Mouse (Mus musculus) right cerebral cortex, postnatal 4 days (tissue): ENCODE data around the gene Sstr3.

Source experiments
- DNase-seq: peaks from one replicate; pipeline ENCODE4 v3.0.0-alpha.2; 2022

Sstr3 gene

DNA sequence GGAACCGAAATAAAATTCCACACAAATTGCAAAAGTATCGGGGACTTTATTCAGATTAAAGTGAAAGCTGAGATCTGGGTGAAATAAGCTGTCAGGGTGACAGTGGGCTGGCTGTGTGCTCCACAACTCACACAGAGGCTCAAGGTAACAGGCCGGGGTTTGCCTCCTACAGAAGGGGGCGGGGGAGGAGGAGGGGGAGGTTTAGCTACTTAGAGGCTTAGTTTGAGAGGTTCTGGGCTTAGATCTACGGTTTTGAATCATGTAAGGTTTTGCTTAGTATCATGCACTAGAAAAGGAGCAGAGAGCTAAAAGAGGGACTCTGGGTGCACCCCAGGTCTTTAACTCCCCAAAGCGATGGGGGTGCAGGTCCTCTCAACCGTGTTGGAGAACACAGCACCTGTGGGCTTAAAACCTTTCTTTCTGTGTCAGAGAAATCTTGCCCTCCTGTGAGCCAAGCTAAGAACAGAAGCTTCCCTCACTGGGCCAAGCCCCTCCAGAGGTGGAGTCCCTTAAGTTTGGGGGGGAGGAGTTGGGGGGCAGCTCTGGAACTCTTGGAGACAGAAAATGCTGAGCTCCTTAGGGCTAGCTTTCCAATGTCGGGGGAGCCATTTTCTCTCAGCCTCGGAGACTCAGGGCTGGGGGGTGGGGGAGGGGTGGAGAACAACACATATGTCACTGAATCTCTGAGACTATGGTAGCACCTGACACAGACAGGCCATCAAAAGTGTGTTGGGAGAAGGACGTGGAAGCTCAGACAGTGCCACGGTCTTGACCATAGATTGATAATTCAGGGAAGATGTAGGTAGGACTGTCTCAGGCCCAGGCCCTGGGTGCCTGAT is 14.9 kb upstream of the Sstr3 start:
- no peak for DNase-seq

DNA sequence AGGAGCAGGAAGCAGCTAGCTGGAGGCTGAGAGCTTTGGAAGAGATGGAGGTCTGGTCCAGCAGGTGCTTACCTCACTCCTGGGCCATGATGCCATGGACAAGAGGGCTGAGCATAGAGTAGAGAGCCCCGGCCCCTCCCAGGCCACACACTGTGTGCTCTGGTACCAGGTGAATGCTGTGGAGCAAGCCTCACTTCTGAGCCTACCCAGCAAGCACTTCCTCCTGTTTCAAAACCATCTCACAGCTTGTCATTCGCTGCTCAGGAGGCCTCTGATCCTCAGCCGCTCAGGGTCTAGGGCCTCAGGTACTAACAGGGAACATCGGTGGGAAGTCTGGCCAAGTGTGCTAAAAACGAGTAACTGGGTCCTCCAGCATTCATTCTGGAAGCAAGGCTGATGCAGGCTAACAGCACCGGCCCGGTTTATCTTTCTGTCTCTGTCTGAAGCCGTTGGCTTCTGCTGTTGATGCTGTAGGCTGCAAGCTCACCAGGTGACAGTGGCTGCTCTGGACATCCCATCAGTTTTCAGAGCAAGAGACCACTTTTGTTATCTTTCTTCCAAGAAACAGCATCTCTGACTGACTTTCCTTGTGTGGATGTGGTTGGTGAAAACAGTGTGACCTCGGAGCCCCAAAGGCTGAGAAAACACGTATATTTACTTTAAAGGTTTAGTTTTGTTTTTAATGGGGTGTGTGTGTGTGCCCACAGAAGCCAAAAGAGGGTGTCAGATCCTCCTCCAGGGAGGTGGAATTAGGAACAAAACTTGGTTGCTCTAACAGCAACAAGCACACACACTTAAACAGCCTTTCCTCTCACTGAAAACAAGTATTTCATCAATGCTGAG is 13.4 kb upstream of the Sstr3 start:
- no peak for DNase-seq

DNA sequence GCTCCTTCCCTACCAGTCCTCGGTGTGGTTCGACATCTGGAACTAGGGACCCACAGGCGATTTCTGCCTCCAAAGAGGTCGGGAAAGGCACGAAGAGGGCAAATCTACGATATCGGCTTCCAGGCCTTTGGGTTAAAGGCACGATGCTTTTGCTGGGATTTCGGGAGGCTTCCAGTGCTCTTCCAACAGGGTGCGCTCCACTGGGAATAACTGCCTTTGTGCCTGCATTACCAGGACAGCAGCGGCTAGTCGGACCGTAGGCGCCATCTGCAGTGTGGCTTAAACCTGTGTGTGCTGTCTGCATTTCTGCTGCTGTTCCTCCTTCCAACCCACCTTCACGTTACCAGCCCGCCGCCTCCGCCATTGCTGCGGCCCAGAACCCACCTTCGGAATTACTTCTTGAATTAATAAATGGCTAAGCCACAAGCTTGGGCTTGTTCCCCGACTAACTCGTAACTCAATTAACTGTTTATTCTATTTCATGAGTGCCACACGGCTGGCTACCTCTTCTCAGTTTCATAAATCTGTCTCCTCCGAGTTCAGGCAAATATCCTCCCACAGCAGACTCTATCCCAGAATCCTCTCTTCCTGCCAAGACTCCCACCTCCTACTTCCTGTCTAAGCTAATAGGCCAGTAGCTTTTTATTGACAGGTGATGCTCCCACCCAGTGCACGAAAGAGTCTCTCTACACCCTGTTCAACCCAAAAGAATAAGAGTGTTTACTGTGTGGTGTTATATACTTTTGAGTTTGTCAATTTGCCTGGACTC is 10.2 kb upstream of the Sstr3 start:
- no peak for DNase-seq

DNA sequence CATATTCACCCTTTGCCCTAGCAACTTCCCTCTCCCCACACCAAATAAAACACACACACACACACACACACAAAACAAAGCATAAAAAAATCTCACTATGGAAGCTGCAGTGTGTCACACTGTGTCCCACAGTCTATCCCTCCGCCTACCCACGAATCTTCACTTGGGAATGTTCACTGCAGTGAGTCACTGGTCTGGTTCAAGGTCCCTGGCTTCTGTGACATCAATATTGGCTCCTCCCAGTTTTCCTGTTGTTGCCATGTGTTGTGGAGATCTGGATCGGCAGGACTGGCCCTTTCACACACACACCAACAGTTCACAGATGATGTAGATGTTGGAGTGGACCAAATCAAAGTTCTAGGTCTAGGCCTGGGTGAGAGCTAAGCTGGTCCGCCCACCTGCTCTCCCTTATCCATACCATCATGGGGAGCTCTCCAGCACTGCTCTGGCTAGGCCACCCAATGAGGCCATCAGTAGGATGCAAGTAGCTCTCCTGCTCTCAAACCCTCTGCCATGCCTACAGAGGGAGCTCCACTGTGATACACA is 4.8 kb upstream of the Sstr3 start:
- DNase-seq: no peak

DNA sequence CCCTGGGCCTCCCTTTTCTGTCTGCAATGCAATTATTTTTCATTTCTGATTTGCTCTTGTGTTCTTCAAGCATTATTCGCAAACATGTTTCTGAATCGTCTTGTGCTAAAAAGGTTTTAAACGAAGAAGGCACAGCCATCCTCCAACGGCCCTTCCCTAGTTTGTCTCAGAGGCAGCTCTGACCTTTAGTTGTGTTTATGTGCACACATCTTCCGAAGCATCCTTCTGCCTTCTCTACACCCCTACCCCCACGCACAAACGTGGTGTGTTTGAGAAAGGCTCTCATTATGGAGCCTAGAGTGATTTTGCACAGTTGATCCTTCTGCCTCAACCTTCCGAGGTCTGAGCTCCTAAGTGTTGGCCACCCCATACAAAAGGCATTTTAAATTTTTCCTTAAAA is 4.2 kb upstream of the Sstr3 start:
- DNase-seq: no peak

DNA sequence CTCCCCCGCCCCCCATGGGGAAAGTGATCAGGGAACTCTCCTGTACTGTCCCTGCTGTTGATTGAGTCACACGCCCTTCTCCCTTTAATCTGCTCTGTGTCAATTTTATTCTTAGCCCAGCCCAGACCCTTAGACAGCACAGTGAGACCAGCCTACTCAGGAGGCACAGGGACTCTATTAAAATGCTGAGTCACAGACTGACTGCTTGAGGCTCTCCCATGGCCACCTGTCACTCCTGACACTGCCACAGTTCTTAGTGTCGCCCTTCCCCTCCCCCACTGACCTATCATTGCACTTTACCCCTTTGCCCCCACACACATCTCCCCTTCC is 3.8 kb upstream of the Sstr3 start:
- no peak for DNase-seq

DNA sequence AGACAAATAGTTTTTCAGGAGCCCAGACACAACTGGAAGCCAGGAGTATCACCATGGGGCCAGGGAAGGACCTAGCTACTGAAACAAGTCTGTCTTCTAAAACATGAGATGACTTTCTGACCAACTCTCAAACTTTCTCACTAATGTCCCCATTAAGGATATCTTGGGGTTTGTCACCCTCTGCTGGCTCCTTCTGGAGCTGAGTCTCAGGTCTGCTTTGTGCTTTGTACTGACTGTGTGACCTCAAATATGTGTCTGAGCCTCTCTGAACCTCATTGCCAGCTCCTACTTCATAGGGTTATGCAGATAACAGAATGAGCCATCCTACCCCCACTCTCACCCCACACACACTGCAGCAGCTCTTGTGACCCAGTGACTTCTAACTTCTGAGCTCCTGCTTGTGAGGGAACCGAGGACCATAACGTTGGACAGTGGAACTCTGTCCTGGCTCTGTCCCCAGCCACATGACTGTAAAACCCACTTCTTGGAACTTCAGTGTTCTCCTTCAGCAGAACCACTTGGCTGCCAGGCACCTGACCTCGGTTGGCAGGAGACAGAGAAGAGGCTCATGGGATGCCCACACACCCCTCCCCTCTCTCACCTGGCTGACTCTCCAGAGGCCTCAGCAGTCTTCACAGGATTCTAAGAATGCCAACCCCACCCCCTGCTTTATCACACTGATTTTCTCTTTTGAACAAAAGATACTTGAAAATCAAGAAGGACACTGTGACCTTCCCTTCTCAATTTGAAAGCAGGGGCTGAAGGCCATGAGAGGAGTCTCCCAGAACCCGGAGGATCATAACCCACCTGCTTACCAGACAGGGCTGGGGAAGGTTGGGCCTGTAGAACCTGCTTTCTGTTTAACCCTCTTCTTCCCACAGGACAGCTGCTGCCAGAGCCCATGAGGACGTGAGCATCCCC is 3.2 kb upstream of the Sstr3 start:
- DNase-seq: no peak

DNA sequence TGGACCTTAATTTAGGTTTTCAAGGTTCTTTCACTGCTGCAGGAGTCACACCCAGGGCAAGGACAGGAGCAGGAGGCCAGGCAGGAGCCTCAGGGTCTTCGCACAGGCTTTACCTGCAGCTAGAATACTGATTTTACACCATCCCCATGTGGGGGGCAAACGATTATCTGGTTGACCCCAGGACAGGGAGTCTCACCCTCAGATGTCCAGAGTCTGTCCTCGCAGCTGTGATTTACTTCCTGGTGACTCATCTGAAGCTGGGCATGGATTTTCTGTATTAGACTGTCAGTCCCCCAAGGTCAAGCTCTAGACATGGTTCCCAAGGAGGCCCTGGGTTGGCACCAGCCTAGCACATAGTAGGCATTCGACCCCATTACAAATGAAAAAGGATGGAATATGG is 1.6 kb upstream of the Sstr3 start:
- DNase-seq: no peak

DNA sequence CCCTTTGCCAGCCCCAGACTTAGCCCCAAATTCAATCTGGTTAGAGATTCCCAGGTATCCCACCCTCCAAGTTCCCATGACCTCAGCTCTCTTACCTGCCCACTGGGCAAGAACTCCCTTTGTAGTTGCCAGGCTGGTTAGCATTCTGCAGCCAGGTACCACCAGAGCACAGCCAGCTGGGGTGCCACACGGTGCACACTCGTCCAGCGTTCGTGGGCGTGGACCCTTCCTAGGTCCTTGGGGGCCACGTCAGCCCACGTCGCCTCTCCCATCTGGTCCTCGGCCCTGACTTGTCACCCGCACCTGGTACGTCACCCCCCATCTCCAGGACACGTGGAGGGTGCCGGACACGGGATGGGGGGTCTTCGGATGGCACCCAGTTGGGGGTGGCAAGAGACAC is 444 bp downstream of the Sstr3 start:
- no peak for DNase-seq

DNA sequence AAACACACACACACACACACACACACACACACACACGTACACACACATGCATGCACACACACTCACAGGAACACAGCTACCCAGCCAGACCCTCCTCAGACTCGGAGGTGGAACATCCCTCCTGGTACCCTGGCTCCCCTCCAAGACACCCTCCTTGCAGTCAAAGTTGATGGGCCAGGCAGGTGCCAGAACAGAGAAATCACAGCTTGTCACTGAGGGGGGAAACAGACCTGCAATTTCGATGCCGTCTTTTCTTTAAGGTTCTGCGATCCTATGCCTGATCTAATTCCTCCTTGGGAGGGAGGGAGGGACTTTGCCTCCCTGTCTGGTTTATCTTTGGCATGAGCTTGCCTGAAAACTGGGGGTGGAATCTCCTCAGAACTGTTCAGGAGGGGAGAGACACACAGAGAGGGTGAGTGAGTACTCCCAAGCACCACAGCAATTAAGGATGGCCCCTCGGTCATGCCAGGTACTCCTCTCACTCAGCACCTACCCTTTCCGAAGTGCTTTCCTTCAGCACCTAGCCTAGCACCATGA is 1.6 kb downstream of the Sstr3 start:
- DNase-seq: no peak

DNA sequence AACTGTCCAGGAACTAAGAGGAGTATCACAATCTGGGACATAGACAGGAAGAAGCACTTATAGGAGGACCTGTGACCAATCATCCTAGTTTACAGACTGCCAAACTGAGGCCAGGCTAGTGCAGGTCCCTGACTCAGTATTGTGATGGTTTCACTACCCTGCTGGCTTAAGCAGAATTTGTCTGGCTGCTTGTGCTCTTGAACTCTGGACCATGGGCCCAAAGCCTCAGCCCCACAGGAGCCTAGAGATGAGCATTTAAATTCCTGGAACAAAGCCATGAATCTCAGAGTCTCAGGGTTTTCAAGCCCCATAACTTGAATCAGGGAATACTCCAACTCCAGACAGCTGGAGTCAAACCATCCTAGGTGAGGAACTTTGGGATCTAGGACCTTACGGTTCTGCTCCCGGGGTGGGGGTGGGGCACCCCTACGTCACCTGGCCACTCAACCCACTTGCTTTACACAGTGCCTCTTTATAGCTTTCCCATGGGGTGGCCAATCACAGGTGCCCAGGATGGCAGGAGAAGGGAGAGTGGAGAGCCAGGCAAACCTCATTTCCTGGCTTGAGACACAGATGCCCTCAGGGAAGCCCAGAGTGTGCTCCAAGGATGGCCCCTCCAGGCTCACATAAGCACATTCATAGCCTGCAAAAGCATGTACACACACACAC is 2.3 kb downstream of the Sstr3 start:
- DNase-seq: no peak

DNA sequence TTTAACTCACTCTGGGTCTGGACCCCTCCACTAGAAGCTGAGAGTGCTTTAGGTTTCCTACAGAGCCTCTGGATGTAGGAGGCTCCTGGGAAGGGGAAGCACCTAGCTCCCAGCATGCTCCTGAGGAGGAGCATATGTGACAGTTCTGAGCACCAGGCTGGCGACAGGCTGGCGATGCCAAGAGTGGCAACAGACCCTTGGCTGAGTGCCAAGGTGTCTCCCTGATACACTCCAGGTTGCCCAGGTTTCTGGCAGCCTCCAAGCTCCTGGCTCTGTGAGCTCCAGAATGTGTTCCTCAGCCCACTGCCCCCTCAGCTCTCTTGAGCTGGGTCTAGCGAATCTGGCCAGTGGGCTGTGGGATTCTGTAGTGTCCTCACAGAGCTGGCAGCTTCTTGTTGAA is 2.9 kb downstream of the Sstr3 start:
- DNase-seq: no peak

DNA sequence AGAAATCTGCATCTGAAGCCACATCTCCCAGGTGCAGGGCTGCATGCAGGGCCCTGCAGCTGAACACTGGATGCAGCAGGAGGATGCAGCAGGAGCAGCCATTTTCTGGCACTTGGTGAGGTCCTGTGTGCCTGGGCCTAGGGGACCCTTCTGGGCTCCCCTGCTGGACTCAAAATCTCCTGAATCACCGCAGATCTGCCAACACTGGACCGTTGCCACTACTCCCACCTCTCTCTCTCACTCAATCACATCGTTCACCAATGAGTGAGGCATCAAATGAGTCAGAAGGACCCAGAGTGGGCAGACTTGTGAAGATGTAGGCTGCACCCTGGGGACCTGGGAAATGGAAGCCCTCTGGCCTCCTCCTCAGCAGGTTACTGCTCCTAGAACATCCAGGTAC is 3.4 kb downstream of the Sstr3 start:
- no peak for DNase-seq

DNA sequence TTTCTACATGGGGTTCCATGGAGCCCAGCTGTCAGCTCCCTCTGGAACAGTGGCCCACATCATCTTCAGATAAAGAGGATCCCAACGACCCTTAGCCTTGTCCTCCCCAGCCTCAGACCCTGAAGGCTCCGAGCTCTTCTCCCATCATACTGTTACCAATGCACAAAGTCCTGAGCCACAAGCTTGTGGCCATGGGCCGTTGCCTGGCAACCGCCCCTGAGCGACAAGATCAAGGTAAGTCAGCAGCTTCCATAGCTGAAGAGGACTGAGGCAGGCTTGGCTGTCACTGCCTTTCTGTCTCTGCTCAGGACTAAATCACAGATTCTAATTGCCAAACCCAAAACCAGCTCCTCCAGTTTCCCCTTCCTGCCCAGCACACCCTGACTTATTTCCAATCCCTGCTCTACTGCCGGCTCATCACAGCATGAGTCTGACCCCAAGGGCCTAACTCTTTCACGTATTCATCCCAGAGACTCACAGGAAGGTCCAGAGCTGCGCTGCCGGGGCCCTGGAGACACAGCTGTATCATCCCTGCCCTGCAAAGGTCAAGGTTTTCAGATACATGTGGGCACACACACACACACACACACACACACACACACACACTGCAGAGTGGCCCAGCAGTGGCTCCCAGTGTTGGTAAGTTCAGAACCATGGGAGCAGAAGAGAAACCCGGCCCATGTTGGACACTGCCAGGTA is 8.6 kb downstream of the Sstr3 start:
- DNase-seq: no peak

DNA sequence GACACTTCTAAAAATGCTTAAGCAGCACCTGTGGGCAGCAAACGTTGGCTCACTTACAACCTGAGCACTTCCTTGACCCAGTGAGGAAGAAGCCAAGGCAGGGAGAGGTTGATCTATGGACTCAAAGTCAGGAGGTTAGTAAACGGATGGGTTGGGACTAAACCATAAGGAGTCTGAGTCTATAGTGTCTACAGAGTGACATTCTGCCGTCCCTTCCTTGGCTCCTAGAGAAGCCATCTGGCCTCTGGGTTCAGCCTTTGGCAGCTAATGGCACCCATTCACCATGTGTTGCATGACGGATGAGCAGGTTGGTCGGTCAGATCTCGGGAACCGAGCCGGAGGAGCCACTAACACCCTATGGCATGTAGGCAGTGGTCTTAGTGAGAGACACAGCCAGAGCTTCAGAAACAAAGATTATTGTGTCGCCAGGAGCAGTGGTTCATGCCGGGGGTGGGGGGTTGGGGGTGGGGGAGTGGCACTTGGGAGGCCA is 11.1 kb downstream of the Sstr3 start:
- no peak for DNase-seq

DNA sequence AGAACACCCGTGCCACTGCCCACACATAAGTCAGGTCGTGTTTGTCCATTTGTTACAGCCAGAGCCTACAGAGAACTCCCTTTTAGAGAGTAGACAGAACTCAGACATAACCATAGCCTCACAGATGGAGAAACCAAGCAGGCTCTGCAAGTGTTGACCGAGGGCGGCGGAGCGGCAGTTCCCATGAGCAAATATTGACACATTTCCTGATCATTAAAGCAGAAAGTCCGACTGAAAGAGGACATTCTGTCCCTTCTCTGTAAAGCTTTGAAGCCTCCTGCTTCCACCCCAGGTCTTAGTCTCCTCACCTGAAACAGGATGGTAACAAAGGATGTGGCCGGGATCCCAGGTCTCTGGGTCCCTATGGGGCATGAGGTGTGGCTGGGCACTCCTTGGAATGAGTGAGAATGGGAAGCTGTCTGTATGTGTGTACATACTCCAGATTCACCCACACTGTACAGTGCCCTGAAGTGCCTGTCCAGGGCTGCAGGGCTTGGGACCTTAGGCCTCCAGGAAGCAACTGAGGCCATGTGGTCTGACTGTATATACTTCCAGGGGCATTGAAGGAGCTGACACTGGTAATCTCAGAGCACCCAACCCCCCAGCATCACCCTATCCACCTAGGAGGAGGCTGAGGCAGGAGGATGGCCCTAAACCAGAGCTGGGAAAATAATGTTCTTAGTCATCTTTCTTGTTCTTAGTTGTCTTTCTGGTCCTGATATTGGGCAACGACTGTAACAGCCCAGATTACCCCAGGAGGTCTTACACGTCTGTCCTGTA is 11.7 kb downstream of the Sstr3 start:
- DNase-seq: no peak

DNA sequence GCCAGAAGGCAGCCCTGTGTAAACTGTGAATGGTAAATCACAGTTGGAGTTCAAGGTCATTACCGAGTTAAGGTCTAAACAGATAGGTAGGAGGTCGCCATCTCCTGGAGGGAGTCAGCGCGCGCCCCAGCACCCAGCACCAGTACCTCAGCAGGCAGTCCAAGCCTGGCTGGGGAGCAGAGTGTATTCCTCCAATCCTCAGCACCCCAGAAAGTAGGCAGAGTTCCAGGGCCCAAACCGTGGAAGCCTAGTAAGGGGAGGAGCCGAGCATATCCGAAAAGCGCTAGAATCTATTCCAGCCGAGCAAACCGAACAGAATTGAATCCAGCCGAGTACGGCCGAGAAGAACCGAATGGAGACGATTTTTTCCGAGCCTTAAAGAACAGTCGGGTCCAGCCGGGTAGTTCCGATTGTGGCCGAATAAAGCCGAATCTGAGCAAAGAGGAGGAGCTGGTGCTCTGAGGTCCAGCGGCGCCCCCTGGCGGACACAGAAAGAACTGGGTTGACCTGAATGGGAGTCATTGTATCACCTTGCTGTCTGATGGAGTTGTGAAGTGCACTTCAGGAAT is 12.5 kb downstream of the Sstr3 start:
- peak; percentile 98 for DNase-seq

DNA sequence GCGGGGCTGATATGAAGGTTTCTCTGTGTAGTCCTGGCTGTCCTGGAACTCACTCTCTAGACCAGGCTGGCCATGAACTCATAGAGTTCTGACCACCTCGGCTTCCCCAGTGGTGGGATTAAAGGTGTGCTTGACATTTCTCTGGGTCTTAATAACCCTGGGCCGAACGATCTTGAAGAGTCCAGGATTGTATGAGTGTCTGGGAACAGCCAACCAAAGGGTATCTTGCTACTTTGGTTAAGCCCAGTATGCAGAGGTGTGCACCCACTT is 13.1 kb downstream of the Sstr3 start:
- no peak for DNase-seq

DNA sequence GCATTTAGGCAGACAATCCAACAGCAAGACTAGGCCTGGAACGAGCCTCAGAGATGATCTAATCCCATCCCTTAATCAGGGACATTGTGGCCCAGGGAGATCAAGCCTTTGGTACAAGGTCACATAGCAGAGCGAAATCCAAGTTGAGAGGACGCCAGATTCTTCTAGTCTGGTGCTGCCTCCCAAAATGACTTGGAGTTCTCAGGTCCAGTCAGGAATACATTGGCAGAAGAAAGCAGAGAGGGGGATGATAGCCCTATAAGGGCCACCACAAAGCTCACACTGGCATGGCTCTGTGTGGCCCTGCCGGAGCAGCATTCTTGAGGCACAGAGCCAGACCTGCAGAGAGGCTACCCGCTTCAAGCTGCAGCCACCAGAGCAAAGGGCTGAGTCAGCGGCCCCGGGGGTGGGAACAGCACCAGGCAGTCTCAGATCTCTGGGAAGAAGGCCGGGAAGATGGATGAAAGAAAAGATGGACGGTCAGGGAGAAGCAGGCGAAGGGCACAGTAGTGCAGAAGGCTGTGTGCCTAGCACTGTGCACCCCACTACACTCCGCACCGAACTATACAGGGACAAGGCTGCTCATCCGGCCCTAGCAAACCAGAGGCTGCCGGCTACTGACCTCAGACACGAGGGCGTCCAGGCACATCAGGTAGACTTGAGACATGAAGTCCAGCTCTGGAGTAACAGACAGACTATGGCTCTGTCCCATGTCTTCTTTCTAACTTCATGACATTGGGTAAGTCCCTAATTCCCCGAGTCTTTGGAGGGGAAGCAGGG is 13.6 kb downstream of the Sstr3 start, which contains the start of gene C1qtnf6:
C1qtnf6 (minus strand) TSS at position 746 of the 780 bp plus-strand sequence.
- DNase-seq: no peak
